24 mouse cellular contexts compared by ENCODE assay signal in genomic region chr5:113727238-113727637, GRCm38 (mm10). TPM values are rescaled to one million over a fixed set of nuclear protein-coding genes. Genes with fewer than 3 reads are reported as not detected.
DNase-seq lines count a peak whose midpoint lies in the region; ATAC-seq lines count a peak whose summit lies in the region.
"Had no signal": no experiment of that assay in that cellular context is flagged by ENCODE, and none has a peak within 500 bp of the region (broad histone marks: within the 10 kb centered on the region; RNA-seq: fewer than 3 reads in every experiment).

No protein-coding gene starts in this region.

- ATAC-seq in cerebellum, adult (ENCODE audit: insufficient number of reproducible peaks, low FRiP score, low TSS enrichment) = 0 out of 2 replicates have a peak, but pooled peaks have one; percentile 21
- no peak for ATAC-seq in heart, embryonic 11.5 days (replicated peaks; ENCODE audit: insufficient number of reproducible peaks, low FRiP score, low TSS enrichment)
- ATAC-seq: CD4-positive, CD25-positive, alpha-beta regulatory T cell, adult 4 months; forebrain, embryonic 13.5 days; intestine, embryonic 15.5 days had no signal

- no peak overlapping the region for H3K4me2 ChIP-seq in heart, embryonic 11.5 days
- H3K4me2 ChIP-seq: forebrain, embryonic 13.5 days; heart, embryonic 15.5 days; hindbrain, embryonic 14.5 days; intestine, embryonic 15.5 days had no signal

- no peak overlapping the region for H3K9ac ChIP-seq in heart, embryonic 11.5 days (ENCODE audit: low read depth, low read length)
- H3K9ac ChIP-seq: forebrain, embryonic 13.5 days; heart, embryonic 15.5 days; hindbrain, embryonic 14.5 days; intestine, embryonic 15.5 days had no signal

- H3K4me3 ChIP-seq in heart, embryonic 11.5 days (ENCODE audit: low read depth, low read length) = no peak overlapping the region
- H3K4me3 ChIP-seq: embryonic facial prominence, embryonic 10.5 days; forebrain, embryonic 13.5 days; heart, embryonic 10.5 days; heart, embryonic 15.5 days; intestine, embryonic 15.5 days had no signal

- H3K36me3 ChIP-seq in heart, embryonic 11.5 days (ENCODE audit: control insufficient read depth, insufficient read depth, low read length) = no peaks in the 10 kb centered on the region
- H3K36me3 ChIP-seq: embryonic facial prominence, embryonic 10.5 days; G1E; heart, embryonic 10.5 days; heart, embryonic 15.5 days; intestine, embryonic 15.5 days had no signal

- WGBS in heart, embryonic 11.5 days (ENCODE audit: insufficient replicate concordance) = 49% methylated on average over 12 of the region's 12 CpGs

- H3K27me3 ChIP-seq in heart, embryonic 11.5 days (ENCODE audit: control insufficient read depth, insufficient read depth, low read length) = peaks cover 7% of the 10 kb centered on the region
- H3K27me3 ChIP-seq: forebrain, embryonic 13.5 days had no signal

- no peaks in the 10 kb centered on the region for H3K9me3 ChIP-seq in heart, embryonic 11.5 days (replicated peaks; ENCODE audit: control insufficient read depth, low read length)
- H3K9me3 ChIP-seq: forebrain, embryonic 13.5 days; heart, embryonic 10.5 days; heart, embryonic 15.5 days; intestine, embryonic 15.5 days had no signal

- no peak for DNase-seq in cerebellum, postnatal 4 days (ENCODE audit: low spot score in 2 of 2)
- DNase-seq in cerebellum, adult 9-10 months = peak; percentile 84
- peak; percentile 84 to 86 for DNase-seq in cerebellum, postnatal 25 days
- no peak for DNase-seq in embryo, embryonic 10 days (ENCODE audit: low spot score)
- DNase-seq in frontal cortex, postnatal 25 days (ENCODE audit: low spot score in 2 of 2) = no peak
- DNase-seq: adrenal gland, adult 8-10 months; adrenal gland, postnatal 36 days; B cell, adult 2 months; gastrocnemius, postnatal 10 days; heart, adult 18-20 months; heart, postnatal 14 days; kidney, adult 18-20 months had no signal

- H3K4me1 ChIP-seq in heart, embryonic 11.5 days (ENCODE audit: control insufficient read depth, insufficient read depth, low read length) = no peaks in the 10 kb centered on the region
- H3K4me1 ChIP-seq: heart, embryonic 15.5 days; intestine, embryonic 15.5 days had no signal

- H3K27ac ChIP-seq in heart, embryonic 11.5 days (ENCODE audit: low read depth, low read length) = no peak overlapping the region
- H3K27ac ChIP-seq: embryonic facial prominence, embryonic 10.5 days; forebrain, embryonic 13.5 days; heart, embryonic 10.5 days; heart, embryonic 15.5 days; hindbrain, embryonic 14.5 days; intestine, embryonic 15.5 days had no signal

RNA-seq across cellular contexts. Expression of gene 1700069L16Rik, which starts 2.7 kb away (rescaled TPM):
- not detected in 2 replicates for polyA plus RNA-seq in heart, embryonic 11.5 days (2014; fragmentation: Nextera tagmentation; extraction: Ambion mirVana)
- polyA plus RNA-seq: CD4-positive, CD25-positive, alpha-beta regulatory T cell, adult 4 months; embryonic facial prominence, embryonic 10.5 days; embryonic facial prominence, embryonic 14.5 days; forebrain, embryonic 13.5 days; G1E; heart, embryonic 10.5 days; heart, embryonic 15.5 days; hindbrain, embryonic 14.5 days; intestine, embryonic 15.5 days; kidney, embryonic 14.5 days had no signal

RNA-seq across cellular contexts. Expression of gene Ficd, which starts 8.4 kb away (rescaled TPM):
- polyA plus RNA-seq in heart, embryonic 11.5 days (2014; fragmentation: Nextera tagmentation; extraction: Ambion mirVana) = 2.8 and 4.1 TPM in 2 replicates

RNA-seq across cellular contexts. Expression of gene Sart3, which starts 45.1 kb away (rescaled TPM):
- 31.6 and 35.3 TPM in 2 replicates for polyA plus RNA-seq in heart, embryonic 11.5 days (2014; fragmentation: Nextera tagmentation; extraction: Ambion mirVana)

RNA-seq across cellular contexts. Expression of gene Iscu, which starts 45.3 kb away (rescaled TPM):
- polyA plus RNA-seq in heart, embryonic 11.5 days (2014; fragmentation: Nextera tagmentation; extraction: Ambion mirVana) = 104 and 106 TPM in 2 replicates

Comparison
In these comparisons a context has a peak if more than half of its experiments do, and no peak if none do; other contexts are left out.
1. DNase-seq: peak in cerebellum, adult 9-10 months (single experiment) and cerebellum, postnatal 25 days (2 of 2); none in cerebellum, postnatal 4 days (0 of 2), embryo, embryonic 10 days (single experiment) and frontal cortex, postnatal 25 days (0 of 2).